Comparison of ENCODE assay signal across 13 mouse cellular contexts in genomic region chr2:121612112-121612511, GRCm38 (mm10).
DNase-seq lines count a peak whose midpoint lies in the region; ATAC-seq and TF ChIP-seq lines count a peak whose summit lies in the region.
"Had no signal": no experiment of that assay in that cellular context is flagged by ENCODE, and none has a peak within 500 bp of the region (broad histone marks: within the 10 kb centered on the region; RNA-seq: fewer than 3 reads in every experiment).

No protein-coding gene starts in this region.

- WGBS in midbrain, embryonic 13.5 days = 59% methylated on average over 5 of the region's 5 CpGs
- WGBS in midbrain, embryonic 10.5 days = 82% methylated on average over 5 of the region's 5 CpGs
- WGBS in forebrain, embryonic 15.5 days = 41% methylated on average over 5 of the region's 5 CpGs
- WGBS in hindbrain, postnatal 0 days = 51% methylated on average over 5 of the region's 5 CpGs
- 38% methylated on average over 5 of the region's 5 CpGs for WGBS in neural tube, embryonic 15.5 days

- no peak overlapping the region for H3K4me2 ChIP-seq in midbrain, embryonic 13.5 days (replicated peaks)
- H3K4me2 ChIP-seq in forebrain, embryonic 15.5 days (replicated peaks) = no peak overlapping the region
- H3K4me2 ChIP-seq in hindbrain, postnatal 0 days (ENCODE audit: low read depth, low read length) = no peak overlapping the region
- no peak overlapping the region for H3K4me2 ChIP-seq in neural tube, embryonic 15.5 days
- H3K4me2 ChIP-seq: midbrain, embryonic 12.5 days had no signal

- no peak for ATAC-seq in midbrain, embryonic 13.5 days
- no peak; the same call in 1 of the 2 replicates for ATAC-seq in forebrain, embryonic 15.5 days (replicated peaks)
- ATAC-seq in hindbrain, postnatal 0 days = peak; percentile 50
- ATAC-seq in neural tube, embryonic 15.5 days (ENCODE audit: low FRiP score) = 0 out of 2 replicates have a peak, but pooled peaks have one; percentile 67
- ATAC-seq in erythroid progenitor cell, adult 5-6 weeks (replicated peaks; ENCODE audit: low FRiP score, poor library complexity, severe bottlenecking) = no peak; the same call in 1 of the 2 replicates

- no peak overlapping the region for H3K9ac ChIP-seq in midbrain, embryonic 13.5 days (replicated peaks)
- no peak overlapping the region for H3K9ac ChIP-seq in forebrain, embryonic 15.5 days (replicated peaks)
- no peak overlapping the region for H3K9ac ChIP-seq in hindbrain, postnatal 0 days (replicated peaks; ENCODE audit: low read length)
- H3K9ac ChIP-seq in neural tube, embryonic 15.5 days (replicated peaks) = no peak overlapping the region
- H3K9ac ChIP-seq: midbrain, embryonic 12.5 days had no signal

- peak overlapping the region; percentile 56 for H3K27ac ChIP-seq in midbrain, embryonic 13.5 days
- H3K27ac ChIP-seq in midbrain, embryonic 10.5 days (replicated peaks) = no peak overlapping the region
- H3K27ac ChIP-seq in forebrain, embryonic 15.5 days (replicated peaks) = 0 out of 2 replicates have a peak overlapping the region, but pooled peaks have one; percentile 9
- no peak overlapping the region for H3K27ac ChIP-seq in hindbrain, postnatal 0 days
- peak overlapping the region; percentile 65 for H3K27ac ChIP-seq in neural tube, embryonic 15.5 days (replicated peaks)
- H3K27ac ChIP-seq: midbrain, embryonic 12.5 days had no signal

- no peak for TF ChIP-seq CTCF in hindbrain, postnatal 0 days (IDR thresholded peaks at IDR 0.05; ENCODE audit: low read depth)

- H3K27me3 ChIP-seq in midbrain, embryonic 13.5 days = no peaks in the 10 kb centered on the region
- no peaks in the 10 kb centered on the region for H3K27me3 ChIP-seq in midbrain, embryonic 10.5 days (ENCODE audit: low read depth, poor library complexity, severe bottlenecking)
- H3K27me3 ChIP-seq in forebrain, embryonic 15.5 days = no peaks in the 10 kb centered on the region
- no peaks in the 10 kb centered on the region for H3K27me3 ChIP-seq in hindbrain, postnatal 0 days (ENCODE audit: insufficient read depth, low read length)
- H3K27me3 ChIP-seq in neural tube, embryonic 15.5 days (replicated peaks) = no peaks in the 10 kb centered on the region
- H3K27me3 ChIP-seq: midbrain, embryonic 12.5 days had no signal

- no peaks in the 10 kb centered on the region for H3K9me3 ChIP-seq in midbrain, embryonic 13.5 days
- no peaks in the 10 kb centered on the region for H3K9me3 ChIP-seq in midbrain, embryonic 10.5 days (replicated peaks)
- H3K9me3 ChIP-seq in forebrain, embryonic 15.5 days = no peaks in the 10 kb centered on the region
- H3K9me3 ChIP-seq in hindbrain, postnatal 0 days (ENCODE audit: low read length) = no peaks in the 10 kb centered on the region
- no peaks in the 10 kb centered on the region for H3K9me3 ChIP-seq in neural tube, embryonic 15.5 days (replicated peaks)

- no peak overlapping the region for H3K4me3 ChIP-seq in midbrain, embryonic 13.5 days (replicated peaks)
- no peak overlapping the region for H3K4me3 ChIP-seq in midbrain, embryonic 10.5 days
- no peak overlapping the region for H3K4me3 ChIP-seq in forebrain, embryonic 15.5 days
- no peak overlapping the region for H3K4me3 ChIP-seq in hindbrain, postnatal 0 days (ENCODE audit: low read length)
- no peak overlapping the region for H3K4me3 ChIP-seq in neural tube, embryonic 15.5 days (replicated peaks)
- H3K4me3 ChIP-seq: erythroblast, embryonic 14.5 days; midbrain, embryonic 12.5 days had no signal

- H3K4me1 ChIP-seq in midbrain, embryonic 13.5 days (replicated peaks) = peaks cover 36% of the 10 kb centered on the region
- H3K4me1 ChIP-seq in midbrain, embryonic 10.5 days = peaks cover 19% of the 10 kb centered on the region; the same call in 1 of the 2 replicates
- H3K4me1 ChIP-seq in forebrain, embryonic 15.5 days = peaks cover 11% of the 10 kb centered on the region; the same call in 1 of the 2 replicates
- H3K4me1 ChIP-seq in hindbrain, postnatal 0 days (ENCODE audit: insufficient read depth, low read length) = peaks cover 14% of the 10 kb centered on the region
- peaks cover 34% of the 10 kb centered on the region for H3K4me1 ChIP-seq in neural tube, embryonic 15.5 days

- no peak for DNase-seq in midbrain, embryonic 10.5 days (ENCODE audit: low spot score)
- no peak for DNase-seq in hindbrain, postnatal 0 days (ENCODE audit: low spot score)
- DNase-seq in layer of hippocampus, adult 11-12 months (ENCODE audit: low spot score) = no peak
- DNase-seq in cerebellum, adult 11-12 months = no peak
- DNase-seq: adrenal gland, adult 2 months; kidney, adult 8-10 months; left cerebral cortex, postnatal 4 days had no signal

- H3K36me3 ChIP-seq in midbrain, embryonic 13.5 days = no peaks in the 10 kb centered on the region
- no peaks in the 10 kb centered on the region for H3K36me3 ChIP-seq in midbrain, embryonic 10.5 days
- no peaks in the 10 kb centered on the region for H3K36me3 ChIP-seq in forebrain, embryonic 15.5 days
- H3K36me3 ChIP-seq in hindbrain, postnatal 0 days (ENCODE audit: insufficient read depth, low read length) = no peaks in the 10 kb centered on the region
- no peaks in the 10 kb centered on the region for H3K36me3 ChIP-seq in neural tube, embryonic 15.5 days
- H3K36me3 ChIP-seq: midbrain, embryonic 12.5 days had no signal

Comparison
In these comparisons a context has a peak if more than half of its experiments do, and no peak if none do; other contexts are left out.
1. H3K27ac ChIP-seq: peak in midbrain, embryonic 13.5 days (single experiment), forebrain, embryonic 15.5 days (single experiment) and neural tube, embryonic 15.5 days (single experiment); none in midbrain, embryonic 10.5 days (single experiment) and hindbrain, postnatal 0 days (single experiment).
2. ATAC-seq: peak in hindbrain, postnatal 0 days (single experiment) and neural tube, embryonic 15.5 days (single experiment); none in midbrain, embryonic 13.5 days (single experiment), forebrain, embryonic 15.5 days (single experiment) and erythroid progenitor cell, adult 5-6 weeks (single experiment).